Mouse (Mus musculus) limb, embryonic 12.5 days (tissue): ENCODE results near the gene Slmap. TPM values are rescaled to one million over a fixed set of nuclear protein-coding genes. Genes with fewer than 3 reads are reported as not detected.
"Not testable (repeated sequence)": the region's sequence is repeated elsewhere in the genome, so short reads cannot be mapped to it uniquely, and the experiment has no call there.

Source experiments
- ATAC-seq: fragments of 200-750 bp; cut with Nextera tagmentation; 2 replicates; pipeline ENCODE4 v1.8.0; 2017; ENCODE audit warnings: low read depth, moderate TSS enrichment; ENCODE audit not compliant: insufficient number of reproducible peaks, insufficient read depth, low FRiP score, low TSS enrichment
- H3K27ac ChIP-seq: fragments of 300-500 bp; sonication (generic); 2 replicates; pipeline ENCODE4 v1.5.1; 2016; ENCODE audit warnings: mild to moderate bottlenecking, moderate library complexity
- H3K27me3 ChIP-seq: fragments of 300-500 bp; sonication (generic); 2 replicates; pipeline ENCODE4 v1.6.1; 2016; ENCODE audit warnings: mild to moderate bottlenecking, moderate library complexity
- H3K36me3 ChIP-seq: fragments of 300-500 bp; sonication (generic); 2 replicates; pipeline ENCODE4 v1.6.1; 2016; ENCODE audit warnings: mild to moderate bottlenecking, moderate library complexity
- H3K4me1 ChIP-seq: fragments of 300-500 bp; sonication (generic); replicated peaks from 2 replicates; pipeline ENCODE4 v1.6.1; 2016
- H3K4me2 ChIP-seq: fragments of 300-500 bp; sonication (generic); 2 replicates; pipeline ENCODE4 v1.6.1; 2016; ENCODE audit warnings: mild to moderate bottlenecking, moderate library complexity
- H3K4me3 ChIP-seq: fragments of 300-500 bp; sonication (generic); replicated peaks from 2 replicates; pipeline ENCODE4 v1.5.1; 2016; ENCODE audit warnings: mild to moderate bottlenecking
- H3K9ac ChIP-seq: fragments of 300-500 bp; sonication (generic); replicated peaks from 2 replicates; pipeline ENCODE4 v1.6.1; 2016; ENCODE audit warnings: mild to moderate bottlenecking, moderate library complexity
- H3K9me3 ChIP-seq: fragments of 300-500 bp; sonication (generic); 2 replicates; pipeline ENCODE4 v1.6.1; 2016; ENCODE audit warnings: mild to moderate bottlenecking, moderate library complexity
- WGBS: fragments of 180-500 bp; shearing (Covaris S2); methylation state at CpG from one replicate; pipeline ENCODE4 v1.1.7; 2016; 5-methylcytosine and 5-hydroxymethylcytosine counted together
- polyA plus RNA-seq: library from polyadenylated mRNA; unstranded; fragments of >200 nt; fragmentation: Nextera tagmentation; extraction: Ambion mirVana; gene quantifications from 2 replicates; pipeline ENCODE4 v1.2.1, GENCODE M21; 2016

The Slmap gene
- polyA plus RNA-seq = 22.9 and 23.5 TPM in 2 replicates

- H3K9ac ChIP-seq = peak within 1 kb of the TSS; percentile 95
- 13% methylated on average over 33 of the region's 33 CpGs for WGBS
- H3K27me3 ChIP-seq = no peaks in the 10 kb centered on the region
- peaks cover 25% of the 10 kb centered on the region for H3K4me1 ChIP-seq
- H3K9me3 ChIP-seq = no peaks in the 10 kb centered on the region
- H3K36me3 ChIP-seq = 0 out of 2 replicates have a peak, but pooled peaks cover 2% of the 10 kb centered on the region
- ATAC-seq = peak; percentile 94
- H3K4me2 ChIP-seq = peak within 1 kb of the TSS; percentile 89
- H3K4me3 ChIP-seq = peak within 1 kb of the TSS; percentile 93
- peak within 1 kb of the TSS; percentile 84 for H3K27ac ChIP-seq
Observed at GRCm38 (mm10) chr14:26534757-26535479, at the start of gene Slmap. Gene Slmap, minus strand, starts transcription at chr14:26534931.

GRCm38 (mm10) chr14:26583645-26584044 lies 48.9 kb upstream of the Slmap start:
- Histone ChIP-seq H3K4me1 (no peaks in the 10 kb centered on the region; the same call in 1 of the 2 replicates), H3K9me3 (no peaks in the 10 kb centered on the region), H3K36me3 (peaks cover 10% of the 10 kb centered on the region; the same call in 1 of the 2 replicates), H3K4me3 (no peak overlapping the region), H3K27ac (no peak overlapping the region), H3K9ac (no peak overlapping the region), H3K4me2 (no peak overlapping the region), H3K27me3 (no peaks in the 10 kb centered on the region)
- WGBS = 98% methylated on average over 2 of the region's 3 CpGs
- no peak for ATAC-seq

DNA sequence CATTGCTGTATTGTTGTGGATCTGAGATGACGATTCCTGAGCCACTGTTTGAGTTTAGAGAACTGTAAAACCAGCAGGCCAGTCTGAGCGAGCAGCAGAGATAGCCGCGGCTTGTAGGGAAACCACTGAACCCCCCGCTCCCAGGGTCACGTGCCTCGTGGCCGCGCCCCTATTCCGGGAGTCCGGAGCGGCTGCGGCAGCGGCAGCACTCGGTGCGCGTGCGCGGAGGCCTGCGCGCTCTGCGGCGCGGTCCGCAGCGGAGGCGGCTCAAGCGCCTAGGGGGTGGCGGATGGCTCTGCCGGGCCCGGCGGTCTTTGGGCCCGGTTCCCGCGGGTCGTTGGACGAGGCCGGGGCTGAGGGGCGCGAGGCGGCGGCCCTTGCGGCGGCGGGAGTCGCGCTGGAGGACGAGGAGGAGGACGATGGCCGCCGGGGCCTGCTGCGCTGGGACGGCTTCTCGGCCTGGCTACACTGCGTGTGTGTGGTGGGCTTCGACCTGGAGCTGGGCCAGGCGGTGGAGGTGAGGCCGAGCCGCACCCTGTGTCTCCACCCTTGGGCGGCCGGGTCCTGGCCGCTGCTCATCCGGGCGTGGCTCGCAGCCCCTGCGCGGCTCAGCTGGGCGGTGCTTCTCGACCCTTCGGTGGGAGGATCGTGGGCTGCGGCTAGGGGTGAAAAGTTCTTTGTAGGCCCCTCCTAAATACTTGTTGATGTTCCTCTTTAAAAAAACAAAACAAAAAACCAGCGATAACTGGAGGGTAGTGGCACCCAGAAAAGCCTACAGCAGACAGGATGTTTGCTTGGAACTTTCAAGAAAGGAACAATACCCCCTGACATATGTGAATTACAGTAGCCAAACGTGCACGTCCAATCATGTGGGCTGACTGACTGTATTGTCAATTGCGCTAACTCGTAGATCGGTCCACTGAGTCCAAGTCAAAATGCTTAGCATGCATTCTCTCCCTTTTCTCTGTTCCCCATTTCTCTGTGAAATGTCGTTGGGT lies 44.9 kb upstream of the Slmap start:
- Histone ChIP-seq H3K36me3 (peaks cover 5% of the 10 kb centered on the region; the same call in 1 of the 2 replicates), H3K27me3 (no peaks in the 10 kb centered on the region), H3K4me3 (peak overlapping the region; percentile 91), H3K4me1 (no peaks in the 10 kb centered on the region; the same call in 1 of the 2 replicates), H3K9me3 (no peaks in the 10 kb centered on the region), H3K27ac (peak overlapping the region; percentile 96), H3K9ac (peak overlapping the region; percentile 99), H3K4me2 (peak overlapping the region; percentile 74)
- under 1% methylated on average over 79 of the region's 79 CpGs for WGBS
- peak; percentile 91 for ATAC-seq

- ATAC-seq = peak; percentile 35; the same call in 1 of the 2 replicates
- Histone ChIP-seq H3K36me3 (peaks cover 5% of the 10 kb centered on the region; the same call in 1 of the 2 replicates), H3K9ac (no peak overlapping the region), H3K4me3 (peak overlapping the region; percentile 91), H3K4me1 (no peaks in the 10 kb centered on the region; the same call in 1 of the 2 replicates), H3K4me2 (peak overlapping the region; percentile 74), H3K27me3 (no peaks in the 10 kb centered on the region), H3K9me3 (no peaks in the 10 kb centered on the region), H3K27ac (no peak overlapping the region)
- WGBS = 68% methylated on average over 6 of the region's 6 CpGs
Observed at GRCm38 (mm10) chr14:26578791-26579191, 44.1 kb upstream of the Slmap start.

- H3K9me3 ChIP-seq = no peaks in the 10 kb centered on the region
- no peak for ATAC-seq
- WGBS = 69% methylated on average over 3 of the region's 3 CpGs
- no peak overlapping the region for H3K9ac ChIP-seq
- H3K4me3 ChIP-seq = no peak overlapping the region
- no peaks in the 10 kb centered on the region; the same call in 1 of the 2 replicates for H3K4me1 ChIP-seq
- H3K27me3 ChIP-seq = no peaks in the 10 kb centered on the region
- H3K4me2 ChIP-seq = no peak overlapping the region
- H3K27ac ChIP-seq = no peak overlapping the region
- H3K36me3 ChIP-seq = no peaks in the 10 kb centered on the region
Observed at GRCm38 (mm10) chr14:26576255-26576780, 41.6 kb upstream of the Slmap start.

- H3K9me3 ChIP-seq, ATAC-seq, H3K27me3 ChIP-seq, H3K9ac ChIP-seq, H3K36me3 ChIP-seq, H3K4me1 ChIP-seq, H3K27ac ChIP-seq, H3K4me3 ChIP-seq, H3K4me2 ChIP-seq: not testable (repeated sequence)
- 83% methylated on average over 5 of the region's 5 CpGs for WGBS
Observed at GRCm38 (mm10) chr14:26573556-26573955, 38.8 kb upstream of the Slmap start, which contains the start of gene Dennd6a. Gene Dennd6a, plus strand, starts transcription at chr14:26573856.

GRCm38 (mm10) chr14:26571951-26572675 lies 37.4 kb upstream of the Slmap start:
- H3K4me3 ChIP-seq = no peak overlapping the region
- no peak overlapping the region for H3K9ac ChIP-seq
- no peak overlapping the region for H3K27ac ChIP-seq
- H3K4me1 ChIP-seq = no peaks in the 10 kb centered on the region
- H3K36me3 ChIP-seq = no peaks in the 10 kb centered on the region
- H3K9me3 ChIP-seq = no peaks in the 10 kb centered on the region
- ATAC-seq = no peak
- H3K4me2 ChIP-seq = no peak overlapping the region
- WGBS = 58% methylated on average over 4 of the region's 4 CpGs
- no peaks in the 10 kb centered on the region for H3K27me3 ChIP-seq

- no peaks in the 10 kb centered on the region for H3K4me1 ChIP-seq
- ATAC-seq = no peak
- no peak overlapping the region for H3K27ac ChIP-seq
- H3K9ac ChIP-seq = no peak overlapping the region
- H3K36me3 ChIP-seq = no peaks in the 10 kb centered on the region
- no peaks in the 10 kb centered on the region for H3K27me3 ChIP-seq
- H3K9me3 ChIP-seq = no peaks in the 10 kb centered on the region
- no peak overlapping the region for H3K4me3 ChIP-seq
- H3K4me2 ChIP-seq = no peak overlapping the region
- WGBS = 91% methylated on average over 4 of the region's 4 CpGs
Observed at GRCm38 (mm10) chr14:26569880-26570279, 35.1 kb upstream of the Slmap start.

GRCm38 (mm10) chr14:26562247-26562646 lies 27.5 kb upstream of the Slmap start:
- H3K9ac ChIP-seq = no peak overlapping the region
- no peak overlapping the region for H3K4me3 ChIP-seq
- 86% methylated on average over 2 of the region's 2 CpGs for WGBS
- ATAC-seq = no peak
- no peaks in the 10 kb centered on the region for H3K4me1 ChIP-seq
- no peak overlapping the region for H3K4me2 ChIP-seq
- no peaks in the 10 kb centered on the region for H3K36me3 ChIP-seq
- H3K27ac ChIP-seq = no peak overlapping the region
- H3K9me3 ChIP-seq = peaks cover 6% of the 10 kb centered on the region; the same call in 1 of the 2 replicates
- no peaks in the 10 kb centered on the region for H3K27me3 ChIP-seq

- Histone ChIP-seq H3K4me3 (no peak overlapping the region), H3K36me3 (no peaks in the 10 kb centered on the region), H3K9ac (no peak overlapping the region), H3K9me3 (peaks cover 6% of the 10 kb centered on the region; the same call in 1 of the 2 replicates), H3K27me3 (no peaks in the 10 kb centered on the region), H3K27ac (no peak overlapping the region), H3K4me1 (no peaks in the 10 kb centered on the region), H3K4me2 (no peak overlapping the region)
- ATAC-seq = no peak
- 91% methylated on average over 7 of the region's 7 CpGs for WGBS
Observed at GRCm38 (mm10) chr14:26558536-26558935, 23.8 kb upstream of the Slmap start.
